Mouse (Mus musculus) liver, adult 2 months (tissue): ENCODE data around the gene Mki67.

ENCODE experiments used
- CTCF ChIP-seq: fragments of 200-500 bp; IDR thresholded peaks from 2 replicates; pipeline ENCODE4 v1.5.1; 2011; ENCODE audit warnings: low read depth, low read length, control low read depth
- POLR2A ChIP-seq: fragments of 200-500 bp; IDR thresholded peaks from 2 replicates; pipeline ENCODE4 v1.6.1; 2011; ENCODE audit warnings: low read length, control low read depth; ENCODE audit not compliant: insufficient read depth; ENCODE audit errors: extremely low read depth

DNA sequence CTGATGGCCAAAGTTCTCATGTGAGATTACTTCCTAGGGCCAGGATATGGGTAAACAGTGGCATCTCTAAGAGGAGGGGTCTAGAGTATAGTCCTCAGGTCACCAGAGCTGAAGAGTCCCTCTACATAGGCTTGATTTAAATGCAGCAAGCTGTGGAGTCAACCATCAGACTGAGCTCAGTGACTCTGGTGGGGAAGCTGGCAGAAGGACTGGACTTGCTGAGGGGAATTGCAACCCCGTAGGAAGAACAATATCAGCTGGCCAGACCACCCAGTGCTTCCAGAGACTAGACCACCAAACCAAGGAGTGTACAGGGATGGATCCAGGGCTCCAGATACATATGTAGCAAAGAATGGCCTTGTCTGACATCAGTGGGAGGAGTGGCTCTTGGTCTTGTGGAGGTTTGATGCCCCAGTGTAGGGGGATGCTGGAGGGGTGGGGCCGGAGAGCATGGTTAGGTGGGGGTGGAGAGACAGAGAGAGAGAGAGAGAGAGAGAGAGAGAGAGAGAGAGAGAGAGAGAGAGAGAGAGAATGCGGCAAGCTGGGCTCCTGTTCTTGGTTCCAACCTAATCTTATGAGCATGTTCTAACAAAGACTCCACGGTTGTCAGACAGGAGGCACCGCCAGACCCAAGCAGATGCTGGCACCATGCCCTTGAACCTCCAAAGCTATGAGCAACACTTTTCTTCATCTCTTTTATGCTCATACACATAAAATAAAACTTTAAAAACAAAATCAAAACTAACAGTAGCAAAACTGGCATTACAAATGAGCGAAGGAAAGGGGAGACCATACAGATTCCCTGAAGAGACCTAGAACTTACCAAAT, 6.1 kb upstream of the Mki67 start:
- TF ChIP-seq POLR2A (no peak), CTCF (no peak)
